Mouse (Mus musculus) olfactory bulb, adult 2 months (tissue): ENCODE measurements at regions not wholly inside any gene's neighbourhood (a gene's known extent, or its start where the extent isn't known, plus 50 kb on each side); places are given as distances from the start of the nearest gene placed in this dataset.
A peak's percentile ranks its signal among the peaks of the same experiment; 100 is the strongest.
"Not testable (repeated sequence)": the region's sequence is repeated elsewhere in the genome, so short reads cannot be mapped to it uniquely, and the experiment has no call there.

Experiments used
- H3K27ac ChIP-seq: fragments of 200-500 bp; 2 replicates; pipeline ENCODE4 v1.5.1; 2012; ENCODE audit warnings: low read depth, low read length; ENCODE audit not compliant: insufficient read depth
- H3K4me1 ChIP-seq: fragments of 200-500 bp; 2 replicates; pipeline ENCODE4 v1.6.1; 2012; ENCODE audit warnings: low read length; ENCODE audit not compliant: control insufficient read depth, insufficient read depth
- H3K4me3 ChIP-seq: fragments of 200-500 bp; 2 replicates; pipeline ENCODE4 v1.5.1; 2012; ENCODE audit warnings: mild to moderate bottlenecking, low read depth, low read length, moderate library complexity; ENCODE audit not compliant: insufficient read depth
- CTCF ChIP-seq: fragments of 200-500 bp; IDR thresholded peaks from 2 replicates; pipeline ENCODE4 v1.5.1; 2012; ENCODE audit warnings: low read depth, mild to moderate bottlenecking, low read length, moderate library complexity; ENCODE audit not compliant: insufficient read depth
- POLR2A ChIP-seq: fragments of 200-500 bp; IDR thresholded peaks from 2 replicates; pipeline ENCODE4 v1.6.1; 2012; ENCODE audit warnings: mild to moderate bottlenecking, low read depth, low read length, moderate library complexity; ENCODE audit not compliant: insufficient read depth
- WGBS: fragments of 180-500 bp; shearing (Covaris S2); methylation state at CpG from one replicate; pipeline ENCODE4 v1.1.7; 2018; 5-methylcytosine and 5-hydroxymethylcytosine counted together

GRCm38 (mm10) chrX:94857954-94858353 is 133.6 kb downstream of the Zxdb start:
- Histone ChIP-seq H3K27ac (no peak overlapping the region), H3K4me3 (no peak overlapping the region), H3K4me1 (no peaks in the 10 kb centered on the region)
- TF ChIP-seq POLR2A (no peak), CTCF (no peak)
- WGBS: 76% methylated on average over 4 of the region's 4 CpGs

DNA sequence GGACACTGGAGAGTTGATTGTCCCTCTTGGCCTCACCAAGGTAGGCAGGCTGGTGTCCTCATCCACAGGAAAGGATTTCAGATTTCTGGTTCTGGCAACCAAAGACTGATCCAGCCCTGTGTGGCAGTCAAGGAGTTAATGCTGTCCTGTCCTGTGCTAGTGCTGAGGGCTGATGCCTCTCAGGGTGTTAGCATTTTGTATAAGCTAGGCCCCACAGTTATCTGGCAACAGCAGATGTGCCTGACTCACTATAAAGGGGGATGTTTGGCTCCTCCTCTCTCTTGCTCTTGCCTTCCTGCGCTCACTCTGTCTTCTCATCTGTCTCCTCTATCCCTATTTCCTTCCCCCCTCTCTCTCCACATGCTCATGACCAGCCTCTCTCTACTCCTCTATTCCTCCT is 138.8 kb downstream of the Zxdb start:
- Histone ChIP-seq H3K27ac (no peak overlapping the region), H3K4me3 (no peak overlapping the region), H3K4me1 (peaks cover 7% of the 10 kb centered on the region)
- no peak for TF ChIP-seq CTCF
- no peak for TF ChIP-seq POLR2A
- 38% methylated on average over 1 of the region's 1 CpGs for WGBS

DNA sequence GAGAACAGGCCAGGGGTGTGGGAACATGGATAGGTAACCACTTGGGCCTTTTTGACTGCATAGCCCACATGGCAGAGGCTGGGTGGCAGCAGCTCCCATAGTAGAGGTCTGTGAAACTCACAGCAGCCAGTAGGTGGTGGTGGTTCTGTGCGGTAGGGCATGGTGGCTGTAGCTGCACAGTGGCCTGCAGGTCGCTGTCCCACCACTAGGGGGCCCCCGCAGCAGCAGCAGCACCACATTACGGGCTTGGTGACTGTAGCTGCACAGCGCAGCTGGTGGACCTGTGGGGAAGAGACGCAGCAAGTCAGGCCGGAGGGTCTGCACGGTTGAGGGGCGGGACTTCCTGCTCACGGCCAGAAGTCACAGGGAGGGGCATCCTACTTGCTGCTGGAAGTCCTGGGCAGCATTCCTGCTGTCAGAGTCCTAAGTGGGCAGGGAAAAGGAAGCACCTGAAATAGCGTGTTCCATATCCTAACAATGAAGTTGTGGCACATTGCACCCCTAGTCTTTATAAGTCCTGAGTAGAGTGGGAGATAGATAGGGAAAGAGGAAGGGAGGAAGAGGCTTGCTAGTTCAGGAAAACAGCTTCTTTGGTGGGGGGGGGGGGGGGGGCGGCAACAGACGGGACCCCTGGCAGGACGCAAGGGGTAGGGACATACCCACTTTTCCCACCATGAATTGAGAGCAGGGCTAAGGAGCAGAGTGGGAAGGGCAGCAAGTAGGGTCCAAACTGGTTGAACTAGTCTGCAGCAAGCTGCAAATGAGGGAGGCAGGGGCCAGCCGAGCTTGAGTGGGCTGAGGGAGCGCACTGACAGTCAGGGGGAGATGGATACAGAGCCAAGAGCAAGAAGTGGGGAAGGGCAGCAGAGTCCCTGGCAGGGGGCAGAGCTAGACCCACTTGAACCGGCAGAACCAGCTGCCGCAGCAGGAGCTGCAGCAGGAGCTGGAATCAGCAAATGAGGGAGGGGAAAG is 141.4 kb downstream of the Zxdb start:
- no peak overlapping the region for H3K27ac ChIP-seq
- peaks cover 7% of the 10 kb centered on the region for H3K4me1 ChIP-seq
- peak overlapping the region; percentile 42 for H3K4me3 ChIP-seq
- whole genome bisulfite sequencing: 22% methylated on average over 18 of the region's 18 CpGs
- TF ChIP-seq POLR2A (no peak), CTCF (peak; percentile 88)

GRCm38 (mm10) chrX:94883547-94883946 is 142.9 kb downstream of the Spin4 start:
- 90% methylated on average over 2 of the region's 2 CpGs for WGBS
- not testable (repeated sequence) for H3K4me3 ChIP-seq, H3K4me1 ChIP-seq, H3K27ac ChIP-seq
